Mouse (Mus musculus): ENCODE data around the gene Narfl. TPM values are rescaled to one million over a fixed set of nuclear protein-coding genes. Genes with fewer than 3 reads are reported as not detected.

Gene Narfl
- polyA plus RNA-seq, 1 experiment, result 18.6 TPM

DNA sequence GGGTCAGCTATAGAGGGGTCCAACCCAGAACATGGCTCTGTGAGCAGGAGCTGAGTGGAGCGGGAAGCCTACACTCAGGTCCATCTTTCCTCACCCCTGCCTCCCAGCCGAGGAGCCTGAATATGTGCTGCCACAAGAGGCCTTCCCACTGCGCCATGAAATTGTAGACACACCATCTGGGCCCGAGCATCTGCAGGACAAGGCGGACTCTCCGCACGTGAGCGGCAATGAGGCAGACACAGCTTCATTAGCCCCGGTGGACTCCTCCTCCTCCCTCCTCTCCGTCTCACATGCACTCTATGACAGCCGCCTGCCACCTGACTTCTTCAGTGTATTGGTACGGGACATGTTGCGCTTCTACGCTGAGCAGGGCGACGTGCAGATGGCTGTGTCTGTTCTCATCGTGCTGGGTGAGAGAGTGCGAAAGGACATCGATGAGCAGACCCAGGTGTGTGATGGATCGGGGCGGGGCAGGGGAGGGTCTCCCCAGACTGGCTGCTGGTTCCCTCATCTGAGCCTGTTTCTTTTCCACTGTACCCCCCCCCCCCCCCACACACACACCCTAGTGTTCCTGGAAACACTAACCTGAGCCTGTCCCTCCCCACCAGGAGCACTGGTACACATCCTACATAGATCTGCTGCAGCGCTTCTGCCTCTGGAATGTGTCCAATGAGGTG lies 54.1 kb downstream of the Narfl start:
- Histone ChIP-seq H3K4me3 (ENCODE audit: extremely low read depth, insufficient read depth, insufficient read length) (no peak overlapping the region), H3K36me3 (ENCODE audit: control insufficient read depth, insufficient read depth, low read length) (peaks cover 16% of the 10 kb centered on the region), H3K27me3 (ENCODE audit: control insufficient read depth, insufficient read depth, low read length) (no peaks in the 10 kb centered on the region), H3K27ac (ENCODE audit: insufficient read depth, low read length) (no peak overlapping the region), H3K4me1 (ENCODE audit: control insufficient read depth, insufficient read depth, insufficient read length) (peaks cover 29% of the 10 kb centered on the region)
- WGBS, result 94% methylated on average over 22 of the region's 22 CpGs
- DNase-seq (ENCODE audit: low read depth in 1 of 2, low spot score in 2 of 2), result no peak
- TF ChIP-seq CTCF (IDR thresholded peaks at IDR 0.05; ENCODE audit: extremely low read depth, insufficient read depth, insufficient read length, insufficient replicate concordance) (no peak), POLR2A (IDR thresholded peaks at IDR 0.05; ENCODE audit: low read depth, low read length) (no peak)

GRCm38 (mm10) chr17:25828223-25828594 lies 54.6 kb downstream of the Narfl start:
- no peak for DNase-seq (ENCODE audit: low read depth in 1 of 2, low spot score in 2 of 2)
- 87% methylated on average over 8 of the region's 8 CpGs for WGBS
- peaks cover 16% of the 10 kb centered on the region for H3K36me3 ChIP-seq (ENCODE audit: control insufficient read depth, insufficient read depth, low read length)
- H3K27ac ChIP-seq (ENCODE audit: insufficient read depth, low read length), result peak overlapping the region; percentile 7; the same call in 1 of the 2 replicates
- no peak for TF ChIP-seq CTCF (IDR thresholded peaks at IDR 0.05; ENCODE audit: extremely low read depth, insufficient read depth, insufficient read length, insufficient replicate concordance)
- TF ChIP-seq POLR2A (IDR thresholded peaks at IDR 0.05; ENCODE audit: low read depth, low read length), result no peak
- peak overlapping the region; percentile 66; the same call in 1 of the 2 replicates for H3K4me3 ChIP-seq (ENCODE audit: extremely low read depth, insufficient read depth, insufficient read length)
- H3K4me1 ChIP-seq (ENCODE audit: control insufficient read depth, insufficient read depth, insufficient read length), result peaks cover 29% of the 10 kb centered on the region
- no peaks in the 10 kb centered on the region for H3K27me3 ChIP-seq (ENCODE audit: control insufficient read depth, insufficient read depth, low read length)

DNA sequence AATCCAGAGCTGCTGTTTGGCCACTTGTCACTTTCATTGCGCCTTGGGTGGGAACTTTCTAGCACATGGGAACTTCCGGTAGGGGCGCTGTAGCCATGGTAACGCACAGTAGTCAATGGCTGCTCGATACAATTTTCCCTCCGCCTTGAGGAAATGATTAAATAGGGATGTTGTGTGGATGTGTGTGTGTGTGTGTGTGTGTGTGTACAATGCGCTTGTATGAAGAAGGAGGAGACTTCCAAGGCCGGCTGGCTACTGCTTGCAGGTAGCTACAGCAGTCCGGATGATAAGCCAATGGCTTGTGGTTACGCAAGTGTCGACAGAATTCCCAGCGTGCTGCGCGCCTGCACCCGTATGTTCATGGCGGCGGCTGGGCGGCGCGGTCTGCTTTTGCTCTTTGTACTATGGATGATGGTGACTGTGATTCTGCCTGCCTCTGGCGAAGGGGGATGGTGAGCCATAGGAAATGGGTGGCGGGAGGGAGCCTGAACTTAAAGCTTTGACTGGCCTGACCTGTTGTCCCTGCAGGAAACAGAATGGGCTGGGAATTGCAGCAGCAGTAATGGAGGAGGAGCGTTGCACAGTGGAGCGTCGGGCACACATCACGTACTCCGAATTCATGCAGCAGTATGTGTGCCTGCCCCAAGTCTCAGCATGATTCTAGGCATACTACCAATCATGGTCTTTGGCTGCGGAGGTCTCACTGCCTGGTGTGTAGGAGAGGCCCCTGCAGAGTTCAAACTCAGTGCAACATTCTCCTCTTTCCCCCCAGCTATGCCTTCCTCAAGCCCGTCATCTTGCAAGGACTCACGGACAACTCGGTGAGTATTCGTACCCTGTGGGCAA lies 55.4 kb downstream of the Narfl start, which contains the start of gene Jmjd8:
Gene Jmjd8, plus strand, starts transcription at position 156 of the 846 bp plus-strand sequence.
- H3K4me3 ChIP-seq (ENCODE audit: extremely low read depth, insufficient read depth, insufficient read length), result peak within 1 kb of the TSS; percentile 66
- peaks cover 16% of the 10 kb centered on the region for H3K36me3 ChIP-seq (ENCODE audit: control insufficient read depth, insufficient read depth, low read length)
- H3K4me1 ChIP-seq (ENCODE audit: control insufficient read depth, insufficient read depth, insufficient read length), result peaks cover 29% of the 10 kb centered on the region
- 2% methylated on average over 32 of the region's 32 CpGs for WGBS
- DNase-seq (ENCODE audit: low read depth in 1 of 2, low spot score in 2 of 2), result peak; percentile 52 to 68
- TF ChIP-seq POLR2A (IDR thresholded peaks at IDR 0.05; ENCODE audit: low read depth, low read length), result peak; percentile 56; the same call in 1 of the 2 replicates
- TF ChIP-seq CTCF (IDR thresholded peaks at IDR 0.05; ENCODE audit: extremely low read depth, insufficient read depth, insufficient read length, insufficient replicate concordance), result peak; percentile 23; the same call in 1 of the 2 replicates
- no peaks in the 10 kb centered on the region for H3K27me3 ChIP-seq (ENCODE audit: control insufficient read depth, insufficient read depth, low read length)
- H3K27ac ChIP-seq (ENCODE audit: insufficient read depth, low read length), result peak within 1 kb of the TSS; percentile 64

DNA sequence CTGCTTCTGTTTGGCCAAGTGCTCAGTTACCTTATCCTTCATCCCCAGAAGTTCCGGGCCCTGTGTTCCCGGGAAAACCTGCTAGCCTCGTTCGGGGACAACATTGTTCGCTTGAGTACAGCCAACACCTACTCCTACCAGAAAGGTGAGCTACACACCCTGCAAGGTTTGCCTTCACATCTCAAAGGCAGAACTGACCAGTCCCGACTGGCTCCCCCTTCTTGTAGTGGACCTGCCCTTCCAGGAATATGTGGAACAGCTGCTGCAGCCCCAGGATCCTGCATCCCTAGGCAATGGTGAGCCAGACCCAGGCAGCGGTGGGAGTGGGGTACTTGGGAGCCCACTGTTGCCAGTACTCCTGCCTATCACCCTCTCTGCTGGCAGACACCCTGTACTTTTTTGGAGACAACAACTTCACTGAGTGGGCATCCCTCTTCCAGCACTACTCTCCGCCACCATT lies 56.0 kb downstream of the Narfl start:
- DNase-seq (ENCODE audit: low read depth in 1 of 2, low spot score in 2 of 2), result no peak
- no peaks in the 10 kb centered on the region for H3K27me3 ChIP-seq (ENCODE audit: control insufficient read depth, insufficient read depth, low read length)
- peaks cover 16% of the 10 kb centered on the region for H3K36me3 ChIP-seq (ENCODE audit: control insufficient read depth, insufficient read depth, low read length)
- no peak for TF ChIP-seq CTCF (IDR thresholded peaks at IDR 0.05; ENCODE audit: extremely low read depth, insufficient read depth, insufficient read length, insufficient replicate concordance)
- no peak for TF ChIP-seq POLR2A (IDR thresholded peaks at IDR 0.05; ENCODE audit: low read depth, low read length)
- peaks cover 25% of the 10 kb centered on the region; the same call in 1 of the 2 replicates for H3K4me1 ChIP-seq (ENCODE audit: control insufficient read depth, insufficient read depth, insufficient read length)
- no peak overlapping the region for H3K27ac ChIP-seq (ENCODE audit: insufficient read depth, low read length)
- H3K4me3 ChIP-seq (ENCODE audit: extremely low read depth, insufficient read depth, insufficient read length), result peak overlapping the region; percentile 66; the same call in 1 of the 2 replicates
- 52% methylated on average over 8 of the region's 8 CpGs for WGBS

- 92% methylated on average over 4 of the region's 4 CpGs for WGBS
- Histone ChIP-seq H3K36me3 (ENCODE audit: control insufficient read depth, insufficient read depth, low read length) (peaks cover 16% of the 10 kb centered on the region), H3K27me3 (ENCODE audit: control insufficient read depth, insufficient read depth, low read length) (no peaks in the 10 kb centered on the region), H3K4me1 (ENCODE audit: control insufficient read depth, insufficient read depth, insufficient read length) (peaks cover 25% of the 10 kb centered on the region; the same call in 1 of the 2 replicates), H3K27ac (ENCODE audit: insufficient read depth, low read length) (no peak overlapping the region), H3K4me3 (ENCODE audit: extremely low read depth, insufficient read depth, insufficient read length) (no peak overlapping the region)
- no peak for DNase-seq (ENCODE audit: low read depth in 1 of 2, low spot score in 2 of 2)
- no peak for TF ChIP-seq POLR2A (IDR thresholded peaks at IDR 0.05; ENCODE audit: low read depth, low read length)
- no peak for TF ChIP-seq CTCF (IDR thresholded peaks at IDR 0.05; ENCODE audit: extremely low read depth, insufficient read depth, insufficient read length, insufficient replicate concordance)
Observed at GRCm38 (mm10) chr17:25830200-25830753, 56.7 kb downstream of the Narfl start.

DNA sequence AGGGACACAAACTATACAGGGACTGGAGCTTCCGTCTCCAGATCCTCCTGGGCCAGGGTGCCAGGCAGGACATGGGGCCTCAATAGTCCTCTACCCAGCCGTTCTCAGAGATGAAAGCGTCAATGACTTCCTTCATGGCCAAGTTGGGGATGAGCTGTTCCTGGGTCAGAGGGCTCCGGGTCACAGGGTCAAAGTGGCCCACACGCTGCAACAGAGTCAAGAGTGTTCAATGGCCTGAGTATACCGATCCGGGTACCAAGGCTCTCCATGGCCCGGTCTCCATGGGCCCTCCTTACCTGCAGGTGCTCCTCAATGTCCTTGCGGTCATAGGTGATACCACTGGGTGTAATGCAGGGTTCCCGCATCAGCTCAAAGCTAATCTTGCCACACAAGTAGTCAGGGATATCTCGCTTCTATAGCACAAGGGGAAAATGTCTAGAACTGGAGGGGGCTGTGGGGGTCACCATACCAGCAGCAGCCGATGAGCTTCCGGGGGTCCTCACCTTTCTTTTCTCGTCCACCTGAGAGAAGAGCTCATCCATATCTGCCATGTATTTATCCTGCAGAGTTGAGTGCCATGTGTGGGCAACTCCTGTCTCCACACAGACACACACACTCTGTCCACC lies 57.3 kb downstream of the Narfl start:
- H3K27ac ChIP-seq (ENCODE audit: insufficient read depth, low read length), result no peak overlapping the region
- no peak overlapping the region for H3K4me3 ChIP-seq (ENCODE audit: extremely low read depth, insufficient read depth, insufficient read length)
- no peak for DNase-seq (ENCODE audit: low read depth in 1 of 2, low spot score in 2 of 2)
- H3K4me1 ChIP-seq (ENCODE audit: control insufficient read depth, insufficient read depth, insufficient read length), result peaks cover 25% of the 10 kb centered on the region; the same call in 1 of the 2 replicates
- no peaks in the 10 kb centered on the region for H3K27me3 ChIP-seq (ENCODE audit: control insufficient read depth, insufficient read depth, low read length)
- peaks cover 16% of the 10 kb centered on the region for H3K36me3 ChIP-seq (ENCODE audit: control insufficient read depth, insufficient read depth, low read length)
- WGBS, result 91% methylated on average over 14 of the region's 14 CpGs
- TF ChIP-seq CTCF (IDR thresholded peaks at IDR 0.05; ENCODE audit: extremely low read depth, insufficient read depth, insufficient read length, insufficient replicate concordance), result no peak
- no peak for TF ChIP-seq POLR2A (IDR thresholded peaks at IDR 0.05; ENCODE audit: low read depth, low read length)
